Mouse (Mus musculus): ENCODE results near the gene Mcf2l. TPM values are rescaled to one million over a fixed set of nuclear protein-coding genes. Genes with fewer than 3 reads are reported as not detected.

The Mcf2l gene
- polyA plus RNA-seq, 1 experiment from 2014 or later, result 8.3 TPM

DNA sequence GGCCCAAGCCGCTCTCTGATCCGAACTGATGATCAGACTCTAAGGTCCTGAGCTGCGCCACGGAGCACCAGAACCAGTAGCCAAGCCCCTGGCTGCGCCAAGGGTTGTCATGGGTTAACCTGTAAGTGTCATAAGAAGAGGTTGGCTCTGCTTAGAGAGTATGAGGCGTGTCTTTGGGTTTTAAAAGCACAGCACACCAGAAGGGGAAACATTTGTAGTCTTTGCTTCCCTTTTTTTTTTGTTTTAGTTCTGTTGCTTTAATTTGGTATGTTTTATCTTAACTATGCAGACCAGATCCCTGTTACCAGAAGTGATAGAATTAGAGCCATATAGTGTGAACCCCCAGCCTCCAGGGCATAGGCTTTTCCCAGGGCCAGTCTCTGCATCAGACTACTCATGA lies 6.6 kb downstream of the Mcf2l start:
- no peak for DNase-seq (ENCODE audit: low spot score)
- no peak overlapping the region for H3K27ac ChIP-seq
- H3K9me3 ChIP-seq, result no peaks in the 10 kb centered on the region
- no peak overlapping the region for H3K4me3 ChIP-seq
- H3K27me3 ChIP-seq (ENCODE audit: insufficient read depth, poor library complexity, severe bottlenecking), result peaks cover 24% of the 10 kb centered on the region
- WGBS, result 89% methylated on average over 6 of the region's 6 CpGs
- H3K36me3 ChIP-seq, result no peaks in the 10 kb centered on the region
- H3K4me1 ChIP-seq, result peaks cover 58% of the 10 kb centered on the region

GRCm38 (mm10) chr8:12883051-12884004 lies 9.7 kb downstream of the Mcf2l start:
- Histone ChIP-seq H3K9me3 (no peaks in the 10 kb centered on the region), H3K4me1 (peaks cover 40% of the 10 kb centered on the region), H3K27ac (peak overlapping the region; percentile 65), H3K27me3 (ENCODE audit: insufficient read depth, poor library complexity, severe bottlenecking) (peaks cover 21% of the 10 kb centered on the region; the same call in 1 of the 2 replicates), H3K36me3 (no peaks in the 10 kb centered on the region), H3K4me3 (peak overlapping the region; percentile 28; the same call in 1 of the 2 replicates)
- DNase-seq (ENCODE audit: low spot score), result peak; percentile 86
- 35% methylated on average over 21 of the region's 21 CpGs for WGBS

DNA sequence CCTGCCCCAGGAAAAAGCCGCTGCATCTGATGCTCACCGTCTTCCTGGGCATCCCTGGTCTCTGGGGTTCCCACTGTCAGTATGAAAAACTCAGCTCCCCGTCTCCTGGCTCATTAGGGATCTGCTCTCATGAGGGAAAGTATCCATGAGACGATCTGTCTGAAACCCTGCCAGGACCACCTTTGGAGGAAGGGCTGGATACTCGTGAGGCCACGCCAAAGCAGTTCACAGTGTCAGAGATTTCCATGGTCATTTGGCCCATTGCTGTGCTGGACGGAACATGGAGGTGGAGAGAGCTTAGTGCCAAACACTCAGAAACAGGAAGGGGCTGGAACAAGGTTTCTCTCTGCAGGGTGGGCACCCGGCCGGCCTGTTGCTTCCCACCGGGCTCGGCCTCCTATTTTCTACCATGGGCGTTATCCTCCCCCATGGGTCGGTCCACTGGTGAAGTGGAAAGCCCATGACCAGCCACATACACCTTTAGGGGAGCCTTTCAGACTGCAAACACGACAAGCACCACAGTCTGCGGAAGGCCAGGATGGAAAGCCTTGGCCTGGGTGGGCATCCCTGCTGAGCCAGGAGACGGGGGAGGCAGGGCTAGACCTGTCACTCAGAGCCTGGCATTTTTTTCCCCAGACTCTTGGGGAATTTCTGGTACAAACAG lies 14.3 kb downstream of the Mcf2l start:
- no peak for DNase-seq (ENCODE audit: low spot score)
- H3K27me3 ChIP-seq (ENCODE audit: insufficient read depth, poor library complexity, severe bottlenecking), result peaks cover 43% of the 10 kb centered on the region
- H3K27ac ChIP-seq, result no peak overlapping the region
- no peak overlapping the region for H3K4me3 ChIP-seq
- 0 out of 2 replicates have a peak, but pooled peaks cover 3% of the 10 kb centered on the region for H3K36me3 ChIP-seq
- WGBS, result 80% methylated on average over 16 of the region's 16 CpGs
- H3K9me3 ChIP-seq, result no peaks in the 10 kb centered on the region
- H3K4me1 ChIP-seq, result peaks cover 11% of the 10 kb centered on the region

DNA sequence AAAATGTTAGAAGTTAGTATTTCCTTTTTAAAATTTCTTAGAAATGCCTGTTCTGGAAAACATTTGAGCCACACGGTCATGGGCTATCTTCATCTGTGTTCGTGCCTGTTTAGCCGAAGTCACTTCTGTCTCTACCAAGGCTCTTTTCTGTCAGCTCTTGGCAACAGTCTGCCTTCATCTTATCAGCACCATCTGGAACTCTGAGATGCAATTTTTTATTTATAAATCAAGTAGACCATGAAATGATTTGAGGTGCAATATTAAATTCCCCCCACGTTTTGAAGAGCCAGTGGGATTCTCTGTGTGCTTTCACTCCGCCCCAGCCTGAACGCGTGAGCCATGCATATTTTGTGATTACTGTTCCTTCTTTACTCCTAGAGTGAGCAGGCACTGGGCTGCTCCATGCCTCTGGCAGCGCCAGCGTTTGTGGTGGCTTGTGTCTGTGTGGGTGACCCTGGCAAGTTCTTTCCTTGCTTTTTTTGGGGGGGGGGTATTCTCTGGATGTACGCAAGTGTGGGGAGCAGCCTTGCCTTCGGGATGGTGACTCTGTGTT lies 15.5 kb downstream of the Mcf2l start:
- no peak overlapping the region for H3K4me3 ChIP-seq
- WGBS, result 85% methylated on average over 11 of the region's 11 CpGs
- H3K27me3 ChIP-seq (ENCODE audit: insufficient read depth, poor library complexity, severe bottlenecking), result peaks cover 50% of the 10 kb centered on the region
- no peak for DNase-seq (ENCODE audit: low spot score)
- no peaks in the 10 kb centered on the region; the same call in none of the 2 replicates for H3K4me1 ChIP-seq
- no peaks in the 10 kb centered on the region for H3K9me3 ChIP-seq
- H3K27ac ChIP-seq, result no peak overlapping the region
- 0 out of 2 replicates have a peak, but pooled peaks cover 3% of the 10 kb centered on the region for H3K36me3 ChIP-seq

- DNase-seq (ENCODE audit: low spot score), result no peak
- Histone ChIP-seq H3K4me3 (no peak overlapping the region), H3K36me3 (0 out of 2 replicates have a peak, but pooled peaks cover 3% of the 10 kb centered on the region), H3K27me3 (ENCODE audit: insufficient read depth, poor library complexity, severe bottlenecking) (peaks cover 54% of the 10 kb centered on the region), H3K9me3 (no peaks in the 10 kb centered on the region), H3K4me1 (peaks cover 20% of the 10 kb centered on the region), H3K27ac (no peak overlapping the region)
- WGBS, result 62% methylated on average over 5 of the region's 5 CpGs
Observed at GRCm38 (mm10) chr8:12892882-12893446, 19.4 kb downstream of the Mcf2l start.

- Histone ChIP-seq H3K4me3 (no peak overlapping the region), H3K4me1 (peaks cover 27% of the 10 kb centered on the region), H3K36me3 (0 out of 2 replicates have a peak, but pooled peaks cover 3% of the 10 kb centered on the region), H3K9me3 (no peaks in the 10 kb centered on the region), H3K27me3 (ENCODE audit: insufficient read depth, poor library complexity, severe bottlenecking) (peaks cover 48% of the 10 kb centered on the region), H3K27ac (no peak overlapping the region)
- DNase-seq (ENCODE audit: low spot score), result no peak
- WGBS, result 76% methylated on average over 12 of the region's 12 CpGs
Observed at GRCm38 (mm10) chr8:12893797-12894578, 20.4 kb downstream of the Mcf2l start.

DNA sequence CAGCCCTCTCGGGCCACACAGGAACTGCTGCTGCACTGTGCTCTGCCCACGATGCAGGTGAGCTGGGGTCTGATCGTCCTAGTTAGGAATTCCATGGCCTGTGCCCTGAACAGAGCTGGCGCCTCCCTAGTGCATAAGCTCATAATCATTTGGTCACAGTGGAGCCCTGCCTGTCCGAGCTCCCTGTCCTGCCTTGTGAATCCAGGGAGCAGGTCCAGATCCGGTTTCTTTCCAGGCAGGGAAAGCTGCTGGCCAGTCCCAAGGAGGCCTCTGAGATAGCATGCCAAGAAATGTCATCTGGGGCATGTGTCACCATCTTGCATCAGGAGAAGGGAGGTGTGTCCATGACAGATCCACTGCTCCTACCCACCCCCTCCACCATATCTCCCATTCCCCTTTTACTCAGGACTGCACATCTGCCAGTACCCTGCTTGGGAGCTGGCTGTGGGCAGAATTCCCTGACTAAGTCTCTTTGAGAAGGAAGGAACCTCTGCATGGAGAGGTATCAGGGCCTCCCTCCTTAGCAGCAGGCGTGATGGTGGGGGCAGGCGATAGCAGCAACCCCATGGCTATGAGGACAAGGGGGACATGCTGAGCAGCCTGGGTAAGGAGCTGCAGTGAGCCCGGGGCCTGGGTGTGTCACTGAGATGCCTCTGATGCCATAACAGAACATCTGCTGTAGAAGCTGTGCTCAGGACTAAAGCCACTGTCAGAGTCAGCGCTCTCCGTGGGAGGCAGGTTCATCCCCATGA lies 21.4 kb downstream of the Mcf2l start:
- Histone ChIP-seq H3K36me3 (0 out of 2 replicates have a peak, but pooled peaks cover 3% of the 10 kb centered on the region), H3K27me3 (ENCODE audit: insufficient read depth, poor library complexity, severe bottlenecking) (peaks cover 41% of the 10 kb centered on the region), H3K9me3 (no peaks in the 10 kb centered on the region), H3K27ac (no peak overlapping the region), H3K4me3 (no peak overlapping the region), H3K4me1 (peaks cover 36% of the 10 kb centered on the region)
- no peak for DNase-seq (ENCODE audit: low spot score)
- 73% methylated on average over 11 of the region's 11 CpGs for WGBS

GRCm38 (mm10) chr8:12895535-12896150 lies 22.0 kb downstream of the Mcf2l start:
- WGBS, result 61% methylated on average over 9 of the region's 9 CpGs
- Histone ChIP-seq H3K27me3 (ENCODE audit: insufficient read depth, poor library complexity, severe bottlenecking) (peaks cover 40% of the 10 kb centered on the region), H3K27ac (no peak overlapping the region), H3K36me3 (no peaks in the 10 kb centered on the region), H3K4me3 (no peak overlapping the region), H3K9me3 (no peaks in the 10 kb centered on the region), H3K4me1 (peaks cover 38% of the 10 kb centered on the region)
- DNase-seq (ENCODE audit: low spot score), result no peak

DNA sequence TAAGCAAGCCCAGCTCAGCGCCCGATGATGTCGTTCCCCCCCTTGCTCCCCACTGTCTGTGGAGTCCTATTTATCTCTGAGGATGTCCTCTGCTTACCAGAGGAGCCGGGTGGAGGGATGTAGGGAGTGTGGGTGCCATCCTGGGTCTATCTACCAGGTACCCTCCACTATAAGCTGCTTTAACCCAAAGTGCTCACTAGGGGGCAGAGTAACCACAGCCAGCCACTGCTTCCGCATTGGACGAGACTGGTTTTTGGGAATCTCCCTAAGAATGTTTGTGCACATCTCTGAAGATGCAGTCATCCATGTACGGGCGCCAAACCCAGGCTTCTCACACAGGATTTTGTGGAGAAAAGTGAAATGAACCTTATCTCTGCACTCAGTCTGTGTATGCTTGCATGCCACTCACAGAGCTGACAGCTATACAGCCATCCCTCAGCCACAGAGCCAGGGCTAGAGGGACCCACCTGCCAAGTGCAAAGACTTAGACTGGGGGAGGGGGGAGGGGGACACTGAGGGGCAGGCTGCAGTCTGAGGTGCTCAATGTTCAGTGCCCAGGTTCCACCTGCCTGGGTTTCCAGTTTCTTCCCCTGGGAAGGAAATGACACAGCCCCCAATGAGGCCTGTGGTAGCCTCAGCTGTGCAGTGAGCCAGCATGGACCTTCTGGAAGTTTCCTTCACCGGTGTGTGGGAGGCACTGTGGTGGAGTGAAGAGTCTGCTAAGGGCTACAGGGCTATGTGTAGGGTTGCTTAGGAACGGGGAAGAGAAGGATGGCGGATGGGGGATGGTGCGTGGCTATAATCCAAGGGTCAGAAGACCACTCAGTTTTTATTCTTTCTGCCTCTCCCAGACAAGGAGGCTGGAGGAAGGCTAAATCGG lies 23.1 kb downstream of the Mcf2l start:
- Histone ChIP-seq H3K36me3 (no peaks in the 10 kb centered on the region), H3K27me3 (ENCODE audit: insufficient read depth, poor library complexity, severe bottlenecking) (peaks cover 45% of the 10 kb centered on the region), H3K4me3 (no peak overlapping the region), H3K4me1 (peaks cover 43% of the 10 kb centered on the region), H3K27ac (peak overlapping the region; percentile 52), H3K9me3 (no peaks in the 10 kb centered on the region)
- 50% methylated on average over 13 of the region's 13 CpGs for WGBS
- DNase-seq (ENCODE audit: low spot score), result no peak

- Histone ChIP-seq H3K36me3 (no peaks in the 10 kb centered on the region), H3K4me3 (no peak overlapping the region), H3K4me1 (peaks cover 50% of the 10 kb centered on the region), H3K9me3 (no peaks in the 10 kb centered on the region), H3K27ac (0 out of 2 replicates have a peak overlapping the region, but pooled peaks have one; percentile 25), H3K27me3 (ENCODE audit: insufficient read depth, poor library complexity, severe bottlenecking) (peaks cover 43% of the 10 kb centered on the region)
- no peak for DNase-seq (ENCODE audit: low spot score)
- 46% methylated on average over 9 of the region's 9 CpGs for WGBS
Observed at GRCm38 (mm10) chr8:12897815-12898214, 24.2 kb downstream of the Mcf2l start.
